Mouse (Mus musculus) heart, adult 2 months (tissue): ENCODE measurements around the gene Agbl4. TPM values are rescaled to one million over a fixed set of nuclear protein-coding genes. Genes with fewer than 3 reads are reported as not detected.

Source experiments
- DNase-seq, 2 experiments: peaks; one replicate each; pipeline ENCODE4 v3.0.0; 2021
- H3K27ac ChIP-seq: fragments of 200-600 bp; 2 replicates; pipeline ENCODE4 v1.8.1; 2022
- H3K27me3 ChIP-seq: fragments of 200-500 bp; 2 replicates; pipeline ENCODE4 v1.6.1; 2012; ENCODE audit warnings: mild to moderate bottlenecking, low read length, inconsistent platforms, mixed read lengths; ENCODE audit not compliant: control insufficient read depth, insufficient read depth
- H3K36me3 ChIP-seq: fragments of 200-500 bp; 2 replicates; pipeline ENCODE4 v1.6.1; 2012; ENCODE audit warnings: low read length, inconsistent platforms; ENCODE audit not compliant: control insufficient read depth, insufficient read depth
- H3K4me1 ChIP-seq: fragments of 200-500 bp; 2 replicates; pipeline ENCODE4 v1.6.1; 2011; ENCODE audit warnings: low read length; ENCODE audit not compliant: control insufficient read depth, insufficient read depth
- H3K4me3 ChIP-seq: fragments of 200-600 bp; 2 replicates; pipeline ENCODE4 v1.8.1; 2022
- H3K79me2 ChIP-seq: fragments of 200-500 bp; replicated peaks from 2 replicates; pipeline ENCODE4 v1.6.1; 2012; ENCODE audit warnings: mild to moderate bottlenecking, inconsistent platforms, low read length, moderate library complexity, mixed read lengths; ENCODE audit not compliant: control insufficient read depth, insufficient read depth
- H3K9ac ChIP-seq: fragments of 200-500 bp; 2 replicates; pipeline ENCODE4 v1.6.1; 2012; ENCODE audit warnings: low read depth, mild to moderate bottlenecking, control low read depth, inconsistent platforms, low read length, mixed read lengths
- CTCF ChIP-seq: fragments of 200-600 bp; IDR thresholded peaks from 2 replicates; pipeline ENCODE4 v1.8.1; 2022; ENCODE audit warnings: antibody characterized with exemption, mild to moderate bottlenecking, moderate library complexity
- EP300 ChIP-seq: fragments of 200-500 bp; IDR thresholded peaks from 2 replicates; pipeline ENCODE4 v1.6.1; 2011; ENCODE audit warnings: low read depth, low read length, control low read depth; ENCODE audit not compliant: insufficient read depth
- POLR2A ChIP-seq: fragments of 200-500 bp; IDR thresholded peaks from 2 replicates; pipeline ENCODE4 v1.6.1; 2011; ENCODE audit warnings: mild to moderate bottlenecking, low read depth, low read length, control low read depth; ENCODE audit not compliant: insufficient read depth
- WGBS: fragments of 180-500 bp; shearing (Covaris S2); methylation state at CpG from one replicate; pipeline ENCODE4 v1.1.7; 2018; 5-methylcytosine and 5-hydroxymethylcytosine counted together
- intact Hi-C: fragments of 180-260 bp; cut with DNase I; formaldehyde crosslinking; loops from one replicate; pipeline ENCODE4 v1.15.1; 2025
- polyA plus RNA-seq: library from polyadenylated mRNA; depleted of rRNA; stranded (reverse); fragments of >200 nt; gene quantifications from 2 replicates; pipeline ENCODE4 v1.2.3, GENCODE M21; 2012
- total RNA-seq, 2 experiments: library from RNA; stranded (reverse); gene quantifications; 2 replicates each; pipeline ENCODE4 v1.2.3; 2021

Gene Agbl4
- total and polyA plus RNA-seq, 3 experiments = 0.08 to 0.39 (median 0.30) TPM

DNA sequence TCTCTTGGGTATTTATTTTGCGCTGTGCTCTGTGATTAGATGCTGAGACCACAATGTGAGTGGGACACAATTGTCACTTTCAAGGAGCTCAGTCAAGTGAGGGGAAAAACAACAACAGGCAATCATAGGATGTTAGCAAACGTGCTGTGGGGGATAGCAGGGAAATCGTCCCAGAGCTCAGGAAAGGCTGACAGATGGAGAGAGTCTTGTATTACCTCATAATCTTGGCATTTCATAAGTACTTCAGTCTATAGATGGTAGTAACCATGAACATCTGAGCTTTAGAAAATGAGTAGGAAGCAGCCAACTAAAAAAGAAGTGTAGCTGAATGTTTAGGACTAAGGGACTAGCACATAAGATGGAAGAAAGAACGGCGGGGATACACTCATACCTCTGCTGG lies 910.2 kb downstream of the Agbl4 start:
- Histone ChIP-seq H3K4me1 (no peaks in the 10 kb centered on the region), H3K27ac (no peak overlapping the region), H3K27me3 (no peaks in the 10 kb centered on the region), H3K36me3 (no peaks in the 10 kb centered on the region), H3K4me3 (no peak overlapping the region), H3K79me2 (no peaks in the 10 kb centered on the region), H3K9ac (no peak overlapping the region)
- intact Hi-C loops = no loop called here
- DNase-seq = no peak
- 53% methylated on average over 5 of the region's 5 CpGs for WGBS
- TF ChIP-seq POLR2A (no peak), CTCF (no peak), EP300 (no peak)

- no peak overlapping the region for H3K9ac ChIP-seq
- intact Hi-C loops = no loop called here
- DNase-seq = no peak
- 62% methylated on average over 3 of the region's 3 CpGs for WGBS
- H3K27ac ChIP-seq = no peak overlapping the region
- no peak overlapping the region for H3K4me3 ChIP-seq
- H3K27me3 ChIP-seq = no peaks in the 10 kb centered on the region
- no peaks in the 10 kb centered on the region for H3K79me2 ChIP-seq
- no peaks in the 10 kb centered on the region for H3K36me3 ChIP-seq
- no peaks in the 10 kb centered on the region for H3K4me1 ChIP-seq
- TF ChIP-seq CTCF (peak; percentile 10; the same call in 1 of the 2 replicates), EP300 (no peak)
These were observed 911.3 kb downstream of the Agbl4 start for GRCm38 (mm10) chr4:111308572-111309288.

DNA sequence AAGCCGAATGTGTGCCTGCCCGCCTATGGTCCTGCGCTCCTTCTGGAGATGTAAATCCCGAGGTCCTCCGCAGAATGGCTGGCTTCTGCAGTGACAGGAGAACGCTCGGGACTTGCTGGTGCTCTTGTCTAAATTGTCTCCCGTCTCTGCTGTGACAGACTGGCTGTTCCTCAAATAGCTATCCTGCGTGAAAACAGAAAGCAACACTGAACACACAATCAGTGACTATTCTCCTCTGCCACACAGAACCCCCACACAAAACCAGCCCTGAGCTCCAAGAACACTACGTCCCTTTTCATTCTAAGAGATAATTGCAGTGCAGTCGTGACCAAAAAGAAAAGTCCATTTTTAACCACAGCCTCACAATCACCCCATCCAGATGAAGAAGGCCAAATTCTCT lies 929.6 kb downstream of the Agbl4 start:
- Histone ChIP-seq H3K36me3 (peaks cover 3% of the 10 kb centered on the region; the same call in 1 of the 2 replicates), H3K9ac (no peak overlapping the region), H3K4me1 (no peaks in the 10 kb centered on the region; the same call in 1 of the 2 replicates), H3K27me3 (no peaks in the 10 kb centered on the region), H3K4me3 (no peak overlapping the region), H3K27ac (no peak overlapping the region), H3K79me2 (no peaks in the 10 kb centered on the region)
- no peak for TF ChIP-seq CTCF
- TF ChIP-seq EP300 = no peak
- 57% methylated on average over 11 of the region's 11 CpGs for WGBS
- intact Hi-C loops = loop anchor here (1.0 to 5.0 kb wide), 4 partner anchors 165 to 320 kb away; no protein-coding TSS in a partner anchor
- no peak for DNase-seq

DNA sequence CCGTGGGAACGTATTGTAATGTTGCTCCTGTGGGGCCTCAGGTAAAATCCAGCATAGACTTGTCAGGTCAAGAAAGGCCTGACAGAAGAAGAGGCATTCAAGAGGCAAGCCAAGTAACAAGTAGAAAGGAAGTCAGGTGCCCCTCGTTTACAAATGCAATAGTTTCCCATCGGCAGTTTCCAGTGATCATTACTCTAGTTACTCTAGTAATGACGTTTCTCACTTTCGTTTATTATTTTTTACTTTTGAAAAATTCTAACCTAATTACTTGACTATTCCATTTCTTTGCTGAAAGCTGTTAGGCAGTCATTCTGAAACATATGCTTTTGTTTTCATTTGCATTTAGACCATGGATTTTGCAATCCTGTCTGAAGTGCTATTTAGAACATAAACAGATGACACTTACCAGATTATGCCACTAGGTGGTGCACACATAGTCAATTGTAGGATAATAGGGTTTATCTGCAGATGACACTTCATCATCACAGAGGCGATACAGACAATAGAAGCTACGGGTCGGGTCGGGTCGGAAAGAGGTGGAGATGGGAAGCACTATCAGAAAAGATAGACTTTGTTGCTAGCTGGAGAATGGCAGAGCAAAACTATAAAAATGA lies 930.4 kb downstream of the Agbl4 start:
- no peak overlapping the region for H3K9ac ChIP-seq
- TF ChIP-seq POLR2A = no peak
- peak; percentile 85 for TF ChIP-seq CTCF
- no peaks in the 10 kb centered on the region for H3K79me2 ChIP-seq
- H3K36me3 ChIP-seq = peaks cover 3% of the 10 kb centered on the region; the same call in 1 of the 2 replicates
- 49% methylated on average over 11 of the region's 11 CpGs for whole genome bisulfite sequencing
- no peaks in the 10 kb centered on the region for H3K27me3 ChIP-seq
- DNase-seq = no peak
- H3K27ac ChIP-seq = no peak overlapping the region
- no peak overlapping the region for H3K4me3 ChIP-seq
- no peaks in the 10 kb centered on the region; the same call in 1 of the 2 replicates for H3K4me1 ChIP-seq
- intact Hi-C loops = loop anchor here (1.0 to 5.0 kb wide), 4 partner anchors 164 to 319 kb away; no protein-coding TSS in a partner anchor

DNA sequence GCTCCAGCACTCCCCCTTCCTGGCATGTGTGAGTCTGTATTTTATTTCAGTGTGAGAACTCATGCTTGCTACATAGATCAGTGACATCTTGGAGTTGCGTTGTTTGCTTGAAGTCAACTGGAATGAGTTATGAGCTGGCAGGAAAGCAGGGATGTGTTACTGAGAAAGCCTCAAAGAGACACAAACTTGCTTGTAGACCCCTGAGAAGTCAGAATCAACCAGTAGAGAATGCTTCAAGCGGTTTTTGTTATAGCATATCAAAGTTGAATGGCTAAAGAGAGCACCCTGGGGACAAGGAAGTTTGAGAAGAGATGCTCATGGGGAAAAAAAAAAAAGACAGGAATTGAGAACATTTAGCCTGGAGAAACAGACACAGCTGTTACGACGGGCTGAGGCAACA lies 932.0 kb downstream of the Agbl4 start:
- intact Hi-C loops = loop anchor here (5.0 kb wide), 3 partner anchors 163 to 318 kb away; no protein-coding TSS in a partner anchor
- peaks cover 3% of the 10 kb centered on the region; the same call in 1 of the 2 replicates for H3K36me3 ChIP-seq
- no peak overlapping the region for H3K9ac ChIP-seq
- no peak for DNase-seq
- TF ChIP-seq POLR2A (no peak), CTCF (no peak), EP300 (no peak)
- H3K27me3 ChIP-seq = no peaks in the 10 kb centered on the region
- H3K27ac ChIP-seq = no peak overlapping the region
- H3K79me2 ChIP-seq = no peaks in the 10 kb centered on the region
- no peak overlapping the region for H3K4me3 ChIP-seq
- 84% methylated on average over 4 of the region's 4 CpGs for WGBS
- no peaks in the 10 kb centered on the region; the same call in 1 of the 2 replicates for H3K4me1 ChIP-seq

DNA sequence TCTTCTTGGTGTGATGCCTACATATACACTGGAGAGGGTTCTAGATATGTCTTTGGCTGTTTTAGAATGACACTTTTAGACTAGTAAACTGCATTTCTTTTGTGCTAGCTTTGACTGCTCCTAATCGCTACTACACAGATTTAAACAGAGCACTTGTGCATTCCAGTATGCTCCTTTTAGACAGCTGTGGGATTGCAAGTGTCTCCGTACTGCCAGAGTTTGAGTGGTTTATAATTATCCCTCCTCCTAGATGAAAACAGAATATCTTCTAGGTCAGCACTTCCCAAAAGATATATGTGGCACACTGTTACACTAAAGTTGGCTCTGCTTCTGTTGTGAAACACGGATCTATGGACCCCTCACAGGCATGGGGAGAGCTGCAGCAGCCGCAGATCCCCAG lies 935.4 kb downstream of the Agbl4 start:
- WGBS = 70% methylated on average over 4 of the region's 4 CpGs

More for the DNA sequence above, 935.4 kb downstream of the Agbl4 start:
- H3K9ac ChIP-seq = no peak overlapping the region
- H3K27me3 ChIP-seq = no peaks in the 10 kb centered on the region
- no peaks in the 10 kb centered on the region for H3K4me1 ChIP-seq
- no peak overlapping the region for H3K4me3 ChIP-seq
- no peaks in the 10 kb centered on the region for H3K79me2 ChIP-seq
- intact Hi-C loops = no loop called here
- TF ChIP-seq CTCF (no peak), EP300 (no peak), POLR2A (no peak)
- DNase-seq = no peak
- H3K36me3 ChIP-seq = no peaks in the 10 kb centered on the region
- no peak overlapping the region for H3K27ac ChIP-seq
